Mouse (Mus musculus): ENCODE data around the gene Slc23a2. TPM values are rescaled to one million over a fixed set of nuclear protein-coding genes. Genes with fewer than 3 reads are reported as not detected.

The Slc23a2 gene
- total RNA-seq, 2 experiments from 2014 or later = 99.1 to 99.3 TPM

GRCm38 (mm10) chr2:132140536-132140935 is 4.4 kb downstream of the Slc23a2 start:
- intact Hi-C loops (cut with DNase I) = loop anchor here (5.0 kb wide), 1 partner anchor 102 kb away; no protein-coding TSS in a partner anchor
- DNase-seq (ENCODE audit: extremely low spot score in 1 of 2, low spot score in 2 of 2) = peak in 1 of 2 experiments; percentile 26

- no peak for DNase-seq (ENCODE audit: extremely low spot score in 1 of 2, low spot score in 2 of 2)
- intact Hi-C loops (cut with DNase I) = no loop called here
Measured at GRCm38 (mm10) chr2:132139099-132139498, 5.8 kb downstream of the Slc23a2 start.

GRCm38 (mm10) chr2:132135876-132136637 is 8.9 kb downstream of the Slc23a2 start:
- DNase-seq (ENCODE audit: extremely low spot score in 1 of 2, low spot score in 2 of 2) = peak in 1 of 2 experiments; percentile 49
- intact Hi-C loops (cut with DNase I) = no loop called here

- intact Hi-C loops (cut with DNase I) = no loop called here
- no peak for DNase-seq (ENCODE audit: extremely low spot score in 1 of 2, low spot score in 2 of 2)
Measured at GRCm38 (mm10) chr2:132134758-132135157, 10.2 kb downstream of the Slc23a2 start.

GRCm38 (mm10) chr2:132133436-132133835 is 11.5 kb downstream of the Slc23a2 start:
- no peak for DNase-seq (ENCODE audit: extremely low spot score in 1 of 2, low spot score in 2 of 2)
- intact Hi-C loops (cut with DNase I) = no loop called here

- intact Hi-C loops (cut with DNase I) = no loop called here
- DNase-seq (ENCODE audit: extremely low spot score in 1 of 2, low spot score in 2 of 2) = peak in 1 of 2 experiments; percentile 66
Measured at GRCm38 (mm10) chr2:132131266-132131665, 13.6 kb downstream of the Slc23a2 start.

GRCm38 (mm10) chr2:132129980-132130379 is 14.9 kb downstream of the Slc23a2 start:
- DNase-seq (ENCODE audit: extremely low spot score in 1 of 2, low spot score in 2 of 2) = no peak
- intact Hi-C loops (cut with DNase I) = no loop called here

- DNase-seq (ENCODE audit: extremely low spot score in 1 of 2, low spot score in 2 of 2) = no peak
- intact Hi-C loops (cut with DNase I) = no loop called here
Measured at GRCm38 (mm10) chr2:132129247-132129646, 15.7 kb downstream of the Slc23a2 start.

- DNase-seq (ENCODE audit: extremely low spot score in 1 of 2, low spot score in 2 of 2) = no peak
- intact Hi-C loops (cut with DNase I) = no loop called here
Measured at GRCm38 (mm10) chr2:132127904-132128303, 17.0 kb downstream of the Slc23a2 start.

- no peak for DNase-seq (ENCODE audit: extremely low spot score in 1 of 2, low spot score in 2 of 2)
- intact Hi-C loops (cut with DNase I) = no loop called here
Measured at GRCm38 (mm10) chr2:132126292-132126691, 18.6 kb downstream of the Slc23a2 start.

- no peak for DNase-seq (ENCODE audit: extremely low spot score in 1 of 2, low spot score in 2 of 2)
- intact Hi-C loops (cut with DNase I) = no loop called here
Measured at GRCm38 (mm10) chr2:132123063-132123462, 21.8 kb downstream of the Slc23a2 start.

- intact Hi-C loops (cut with DNase I) = no loop called here
- no peak for DNase-seq (ENCODE audit: extremely low spot score in 1 of 2, low spot score in 2 of 2)
Measured at GRCm38 (mm10) chr2:132121050-132121449, 23.9 kb downstream of the Slc23a2 start.

GRCm38 (mm10) chr2:132118646-132119045 is 26.3 kb downstream of the Slc23a2 start:
- intact Hi-C loops (cut with DNase I) = no loop called here
- DNase-seq (ENCODE audit: extremely low spot score in 1 of 2, low spot score in 2 of 2) = no peak

GRCm38 (mm10) chr2:132115936-132116335 is 29.0 kb downstream of the Slc23a2 start:
- DNase-seq (ENCODE audit: extremely low spot score in 1 of 2, low spot score in 2 of 2) = no peak
- intact Hi-C loops (cut with DNase I) = no loop called here

- intact Hi-C loops (cut with DNase I) = no loop called here
- no peak for DNase-seq (ENCODE audit: extremely low spot score in 1 of 2, low spot score in 2 of 2)
Measured at GRCm38 (mm10) chr2:132115344-132115743, 29.6 kb downstream of the Slc23a2 start.

- DNase-seq (ENCODE audit: extremely low spot score in 1 of 2, low spot score in 2 of 2) = no peak
- intact Hi-C loops (cut with DNase I) = loop anchor here (5.0 kb wide), 1 partner anchor 132 kb away; no protein-coding TSS in a partner anchor
Measured at GRCm38 (mm10) chr2:132113962-132114759, 30.7 kb downstream of the Slc23a2 start.

- intact Hi-C loops (cut with DNase I) = loop anchor here (5.0 kb wide), 1 partner anchor 130 kb away; no protein-coding TSS in a partner anchor
- DNase-seq (ENCODE audit: extremely low spot score in 1 of 2, low spot score in 2 of 2) = no peak
Measured at GRCm38 (mm10) chr2:132112319-132112718, 32.6 kb downstream of the Slc23a2 start.

GRCm38 (mm10) chr2:132111905-132112304 is 33.0 kb downstream of the Slc23a2 start:
- intact Hi-C loops (cut with DNase I) = loop anchor here (5.0 kb wide), 1 partner anchor 130 kb away; no protein-coding TSS in a partner anchor
- no peak for DNase-seq (ENCODE audit: extremely low spot score in 1 of 2, low spot score in 2 of 2)

- DNase-seq (ENCODE audit: extremely low spot score in 1 of 2, low spot score in 2 of 2) = peak; percentile 69 to 75
- intact Hi-C loops (cut with DNase I) = loop anchor here (5.0 kb wide), 1 partner anchor 129 kb away; no protein-coding TSS in a partner anchor
Measured at GRCm38 (mm10) chr2:132111266-132111665, 33.6 kb downstream of the Slc23a2 start.

All from left cerebral cortex, postnatal 10 days (tissue).